Mouse (Mus musculus): ENCODE results near the gene Myrip. TPM values are rescaled to one million over a fixed set of nuclear protein-coding genes. Genes with fewer than 3 reads are reported as not detected.

Gene Myrip
- polyA plus RNA-seq, 1 experiment, result 1.3 TPM

DNA sequence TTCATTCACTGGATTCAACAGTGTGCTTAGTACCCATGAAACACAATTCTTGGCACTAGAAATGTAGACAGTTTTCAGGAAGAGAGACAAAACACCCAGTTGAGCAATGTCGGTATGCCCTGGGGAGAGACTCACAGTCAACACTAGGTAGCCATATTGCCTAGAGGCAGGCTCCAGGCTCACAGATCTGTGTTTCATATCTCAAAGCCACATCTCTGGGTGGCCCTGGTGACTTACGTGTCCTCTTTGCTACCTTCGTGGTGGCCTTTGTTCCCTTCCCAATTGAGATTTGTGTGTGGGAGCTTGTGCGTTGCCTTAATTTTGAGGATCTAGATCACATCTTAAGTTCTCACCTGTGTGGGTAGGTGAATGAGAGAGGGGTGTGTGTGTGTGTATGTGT, 181.1 kb downstream of the Myrip start:
- Histone ChIP-seq H3K4me3 (ENCODE audit: insufficient read depth, low read depth, low read length) (no peak overlapping the region), H3K27me3 (replicated peaks; ENCODE audit: control insufficient read depth, insufficient read depth, low read length) (no peaks in the 10 kb centered on the region), H3K27ac (ENCODE audit: insufficient read depth, low read depth, low read length) (no peak overlapping the region), H3K36me3 (ENCODE audit: control insufficient read depth, insufficient read depth, low read length) (no peaks in the 10 kb centered on the region), H3K4me1 (ENCODE audit: control insufficient read depth, insufficient read depth, low read length) (no peaks in the 10 kb centered on the region)
- TF ChIP-seq CTCF (conservative IDR thresholded peaks at IDR 0.05; ENCODE audit: insufficient read depth, insufficient read length, low read depth, low read length), result no peak
- no peak for TF ChIP-seq POLR2A (IDR thresholded peaks at IDR 0.05; ENCODE audit: low read depth, low read length)
- no peak for DNase-seq
- 93% methylated on average over 4 of the region's 4 CpGs for WGBS

DNA sequence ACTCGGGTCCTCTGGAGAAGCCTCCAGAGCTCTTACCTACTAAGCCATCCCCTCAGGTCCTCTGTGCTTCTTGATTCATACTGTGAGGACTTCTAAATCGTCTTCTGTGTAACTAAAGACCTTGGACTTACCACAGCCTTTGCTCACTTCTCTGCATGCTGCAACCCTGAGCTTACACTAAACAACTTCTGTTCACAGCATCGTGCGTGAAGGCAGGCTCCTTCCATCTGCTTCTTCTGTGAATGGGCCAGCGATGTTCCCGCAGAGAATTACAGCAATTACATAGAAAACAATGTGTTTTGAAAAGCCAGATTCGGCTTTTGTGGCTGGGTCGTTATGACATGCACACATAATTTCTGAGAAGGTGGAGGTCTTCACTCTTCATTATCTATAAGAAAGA, 181.8 kb downstream of the Myrip start:
- no peak overlapping the region for H3K27ac ChIP-seq (ENCODE audit: insufficient read depth, low read depth, low read length)
- no peak for TF ChIP-seq CTCF (conservative IDR thresholded peaks at IDR 0.05; ENCODE audit: insufficient read depth, insufficient read length, low read depth, low read length)
- no peak for TF ChIP-seq POLR2A (IDR thresholded peaks at IDR 0.05; ENCODE audit: low read depth, low read length)
- H3K36me3 ChIP-seq (ENCODE audit: control insufficient read depth, insufficient read depth, low read length), result no peaks in the 10 kb centered on the region
- H3K4me3 ChIP-seq (ENCODE audit: insufficient read depth, low read depth, low read length), result no peak overlapping the region
- no peaks in the 10 kb centered on the region for H3K4me1 ChIP-seq (ENCODE audit: control insufficient read depth, insufficient read depth, low read length)
- WGBS, result 87% methylated on average over 8 of the region's 8 CpGs
- no peaks in the 10 kb centered on the region for H3K27me3 ChIP-seq (replicated peaks; ENCODE audit: control insufficient read depth, insufficient read depth, low read length)
- DNase-seq, result no peak

DNA sequence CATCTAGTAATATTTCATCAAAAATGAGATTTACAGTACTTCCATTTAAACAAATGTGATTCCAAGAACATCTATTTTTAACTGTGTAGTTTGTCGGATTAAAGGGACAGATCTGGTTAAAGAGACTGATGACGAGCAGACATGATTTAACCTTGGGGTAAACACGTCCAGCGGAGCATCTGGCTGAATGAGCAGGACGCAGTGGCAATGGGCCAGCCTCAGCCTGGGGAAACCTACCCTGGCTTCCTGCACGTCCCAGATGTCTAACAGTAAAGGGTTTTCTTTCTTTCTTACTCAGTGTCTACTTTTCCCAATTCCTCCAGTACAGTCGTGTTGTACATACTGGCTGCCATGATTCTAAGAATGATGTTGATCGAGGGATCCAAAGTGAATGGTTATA, 185.8 kb downstream of the Myrip start:
- 71% methylated on average over 8 of the region's 8 CpGs for WGBS

DNA sequence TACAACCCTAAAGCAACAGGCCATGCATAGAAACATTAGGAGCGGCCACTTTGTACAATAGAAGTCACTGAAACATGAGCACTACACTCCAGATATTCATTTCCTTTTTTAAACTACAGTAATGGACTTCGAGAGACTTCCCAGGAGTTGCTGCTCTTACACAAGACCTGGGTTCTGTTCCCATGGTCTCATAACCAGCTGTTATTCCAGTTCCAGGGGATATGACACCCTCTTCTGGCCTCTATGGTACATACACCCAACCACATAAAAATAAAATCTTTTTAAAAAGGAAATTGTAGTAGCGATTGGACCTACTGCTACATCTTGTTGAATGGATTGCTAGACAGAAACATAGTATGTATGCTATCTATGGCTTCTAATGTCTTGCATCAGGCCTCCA, 190.2 kb downstream of the Myrip start:
- TF ChIP-seq POLR2A (IDR thresholded peaks at IDR 0.05; ENCODE audit: low read depth, low read length) (no peak), CTCF (conservative IDR thresholded peaks at IDR 0.05; ENCODE audit: insufficient read depth, insufficient read length, low read depth, low read length) (no peak)
- H3K4me1 ChIP-seq (ENCODE audit: control insufficient read depth, insufficient read depth, low read length), result no peaks in the 10 kb centered on the region
- no peaks in the 10 kb centered on the region for H3K27me3 ChIP-seq (replicated peaks; ENCODE audit: control insufficient read depth, insufficient read depth, low read length)
- 0 out of 2 replicates have a peak, but pooled peaks cover 1% of the 10 kb centered on the region for H3K36me3 ChIP-seq (ENCODE audit: control insufficient read depth, insufficient read depth, low read length)
- WGBS, result 83% methylated on average over 3 of the region's 3 CpGs
- H3K27ac ChIP-seq (ENCODE audit: insufficient read depth, low read depth, low read length), result no peak overlapping the region
- no peak overlapping the region for H3K4me3 ChIP-seq (ENCODE audit: insufficient read depth, low read depth, low read length)
- peak; percentile 12 for DNase-seq

More for the DNA sequence above, 185.8 kb downstream of the Myrip start:
- no peaks in the 10 kb centered on the region for H3K36me3 ChIP-seq (ENCODE audit: control insufficient read depth, insufficient read depth, low read length)
- H3K27ac ChIP-seq (ENCODE audit: insufficient read depth, low read depth, low read length), result no peak overlapping the region
- no peak overlapping the region for H3K4me3 ChIP-seq (ENCODE audit: insufficient read depth, low read depth, low read length)
- no peak for DNase-seq
- TF ChIP-seq POLR2A (IDR thresholded peaks at IDR 0.05; ENCODE audit: low read depth, low read length) (no peak), CTCF (conservative IDR thresholded peaks at IDR 0.05; ENCODE audit: insufficient read depth, insufficient read length, low read depth, low read length) (no peak)
- no peaks in the 10 kb centered on the region for H3K4me1 ChIP-seq (ENCODE audit: control insufficient read depth, insufficient read depth, low read length)
- no peaks in the 10 kb centered on the region for H3K27me3 ChIP-seq (replicated peaks; ENCODE audit: control insufficient read depth, insufficient read depth, low read length)

DNA sequence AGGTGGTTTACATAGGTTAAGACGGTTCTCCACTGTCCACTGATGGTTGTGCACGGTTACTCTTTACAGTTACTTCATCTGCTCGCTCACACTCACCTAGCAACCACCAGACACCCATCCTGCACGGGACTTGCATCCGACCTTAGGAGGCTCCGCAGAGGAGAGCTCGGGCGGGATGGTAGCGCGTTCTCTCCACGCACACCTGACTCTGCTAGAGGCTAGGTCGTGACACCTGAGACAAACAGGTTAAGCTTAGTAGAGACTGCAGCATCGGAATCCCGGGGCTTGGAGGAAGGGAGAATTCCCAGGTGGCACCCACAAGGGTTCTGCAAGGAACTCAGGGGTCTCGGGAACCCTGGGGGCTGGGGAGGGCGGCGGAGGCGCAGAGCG, 190.7 kb downstream of the Myrip start, which contains the start of gene Eif1b:
TSS of gene Eif1b (plus strand) at position 223 of the 390 bp plus-strand sequence.
- DNase-seq, result peak; percentile 49
- Histone ChIP-seq H3K27ac (ENCODE audit: insufficient read depth, low read depth, low read length) (peak within 1 kb of the TSS; percentile 44), H3K4me3 (ENCODE audit: insufficient read depth, low read depth, low read length) (peak within 1 kb of the TSS; percentile 79), H3K27me3 (replicated peaks; ENCODE audit: control insufficient read depth, insufficient read depth, low read length) (no peaks in the 10 kb centered on the region), H3K36me3 (ENCODE audit: control insufficient read depth, insufficient read depth, low read length) (0 out of 2 replicates have a peak, but pooled peaks cover 1% of the 10 kb centered on the region), H3K4me1 (ENCODE audit: control insufficient read depth, insufficient read depth, low read length) (no peaks in the 10 kb centered on the region)
- WGBS, result 5% methylated on average over 19 of the region's 19 CpGs
- TF ChIP-seq POLR2A (IDR thresholded peaks at IDR 0.05; ENCODE audit: low read depth, low read length) (no peak), CTCF (conservative IDR thresholded peaks at IDR 0.05; ENCODE audit: insufficient read depth, insufficient read length, low read depth, low read length) (no peak)

DNA sequence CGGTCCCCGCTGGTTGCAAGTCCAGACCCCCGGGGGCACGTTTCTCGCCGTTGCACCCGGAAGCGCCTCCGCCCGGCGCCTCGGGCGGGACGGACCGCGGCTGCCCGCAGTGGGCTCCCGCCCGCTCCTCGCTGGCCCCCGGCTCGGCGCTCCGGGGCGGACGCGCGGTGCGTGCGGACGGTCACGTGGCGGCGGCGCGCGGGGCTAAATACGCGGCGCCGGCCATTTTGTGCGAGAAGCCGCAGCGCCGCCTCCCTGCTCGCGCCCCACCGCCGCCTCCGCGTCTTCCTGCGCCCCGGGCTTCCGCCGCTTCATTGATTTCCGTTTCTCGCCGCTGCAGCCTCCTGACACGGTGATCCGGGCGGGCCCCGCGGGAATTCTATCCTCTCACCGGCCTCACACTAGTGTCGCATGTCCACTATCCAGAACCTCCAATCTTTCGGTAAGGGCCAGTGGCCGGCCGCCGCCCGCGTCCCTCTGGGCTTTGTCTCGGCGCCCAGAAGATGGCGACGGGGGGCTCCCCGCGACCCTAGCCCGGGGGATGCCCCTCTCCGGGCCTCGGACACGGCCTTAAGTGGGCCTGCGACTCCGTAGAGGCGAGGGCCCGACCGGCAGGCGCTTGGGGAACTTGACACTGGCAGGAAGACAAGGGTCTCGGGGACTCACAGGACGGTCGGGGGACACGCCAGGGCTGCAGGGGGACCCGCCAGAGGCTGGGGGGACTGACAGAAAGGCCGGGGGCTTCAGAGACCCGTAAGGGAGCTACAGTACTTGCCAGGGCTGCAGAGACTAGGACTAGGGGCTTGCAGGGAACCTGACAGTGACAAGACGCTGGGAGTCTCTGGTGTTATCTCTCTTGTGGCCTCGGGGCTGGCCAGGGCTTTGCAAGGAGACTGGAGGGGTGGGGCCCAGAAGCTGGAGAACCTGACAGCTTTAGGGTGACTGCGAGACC, 191.4 kb downstream of the Myrip start:
- no peaks in the 10 kb centered on the region for H3K4me1 ChIP-seq (ENCODE audit: control insufficient read depth, insufficient read depth, low read length)
- H3K36me3 ChIP-seq (ENCODE audit: control insufficient read depth, insufficient read depth, low read length), result 0 out of 2 replicates have a peak, but pooled peaks cover 1% of the 10 kb centered on the region
- under 1% methylated on average over 95 of the region's 97 CpGs for whole genome bisulfite sequencing
- peak overlapping the region; percentile 79 for H3K4me3 ChIP-seq (ENCODE audit: insufficient read depth, low read depth, low read length)
- peak; percentile 49 for TF ChIP-seq POLR2A (IDR thresholded peaks at IDR 0.05; ENCODE audit: low read depth, low read length)
- no peak for TF ChIP-seq CTCF (conservative IDR thresholded peaks at IDR 0.05; ENCODE audit: insufficient read depth, insufficient read length, low read depth, low read length)
- DNase-seq, result peak; percentile 84
- peak overlapping the region; percentile 44 for H3K27ac ChIP-seq (ENCODE audit: insufficient read depth, low read depth, low read length)
- no peaks in the 10 kb centered on the region for H3K27me3 ChIP-seq (replicated peaks; ENCODE audit: control insufficient read depth, insufficient read depth, low read length)

DNA sequence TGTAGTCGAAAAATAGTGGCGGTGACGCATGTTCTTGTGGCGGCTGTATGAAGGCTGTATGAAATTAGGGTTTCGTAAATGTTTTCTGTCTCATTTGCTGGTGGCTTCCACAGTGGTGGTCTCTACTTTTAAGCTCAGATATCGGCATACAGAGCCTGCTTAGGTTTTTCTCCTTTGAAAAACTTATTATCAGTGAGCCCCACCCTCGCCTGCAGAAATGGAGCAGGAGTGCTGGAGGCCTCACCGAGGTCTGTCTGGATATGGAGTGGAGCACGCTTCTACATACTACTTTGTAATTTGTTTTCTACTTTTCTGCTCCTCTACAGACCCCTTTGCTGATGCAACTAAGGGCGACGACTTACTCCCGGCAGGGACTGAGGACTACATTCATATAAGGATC, 192.5 kb downstream of the Myrip start:
- H3K27me3 ChIP-seq (replicated peaks; ENCODE audit: control insufficient read depth, insufficient read depth, low read length), result no peaks in the 10 kb centered on the region
- no peaks in the 10 kb centered on the region for H3K4me1 ChIP-seq (ENCODE audit: control insufficient read depth, insufficient read depth, low read length)
- WGBS, result 74% methylated on average over 12 of the region's 12 CpGs
- TF ChIP-seq CTCF (conservative IDR thresholded peaks at IDR 0.05; ENCODE audit: insufficient read depth, insufficient read length, low read depth, low read length), result no peak
- TF ChIP-seq POLR2A (IDR thresholded peaks at IDR 0.05; ENCODE audit: low read depth, low read length), result no peak
- DNase-seq, result no peak
- 0 out of 2 replicates have a peak, but pooled peaks cover 1% of the 10 kb centered on the region for H3K36me3 ChIP-seq (ENCODE audit: control insufficient read depth, insufficient read depth, low read length)
- no peak overlapping the region; the same call in 1 of the 2 replicates for H3K4me3 ChIP-seq (ENCODE audit: insufficient read depth, low read depth, low read length)
- no peak overlapping the region for H3K27ac ChIP-seq (ENCODE audit: insufficient read depth, low read depth, low read length)
